Mouse (Mus musculus): ENCODE measurements around the gene Csrnp1. TPM values are rescaled to one million over a fixed set of nuclear protein-coding genes. Genes with fewer than 3 reads are reported as not detected.

The Csrnp1 gene
- 3.3 and 4.2 TPM in 2 replicates for polyA plus RNA-seq (2016; fragmentation: Nextera tagmentation; extraction: Ambion mirVana)

GRCm38 (mm10) chr9:119984536-119985011 lies at the start of gene Csrnp1:
Csrnp1 (minus strand) TSS chr9:119984658.
- peak; percentile 39 for DNase-seq (ENCODE audit: extremely low spot score, low spot score)
- Histone ChIP-seq H3K4me1 (peaks cover 56% of the 10 kb centered on the region), H3K27me3 (ENCODE audit: poor library complexity, severe bottlenecking) (peaks cover 20% of the 10 kb centered on the region; the same call in 1 of the 2 replicates), H3K4me3 (peak within 1 kb of the TSS; percentile 74), H3K36me3 (replicated peaks) (no peaks in the 10 kb centered on the region), H3K27ac (peak within 1 kb of the TSS; percentile 86), H3K9me3 (no peaks in the 10 kb centered on the region)
- 5% methylated on average over 14 of the region's 14 CpGs for WGBS

- DNase-seq (ENCODE audit: extremely low spot score, low spot score) = no peak
- Histone ChIP-seq H3K4me1 (no peaks in the 10 kb centered on the region), H3K4me3 (no peak overlapping the region), H3K36me3 (replicated peaks) (no peaks in the 10 kb centered on the region), H3K9me3 (no peaks in the 10 kb centered on the region), H3K27ac (no peak overlapping the region), H3K27me3 (ENCODE audit: poor library complexity, severe bottlenecking) (no peaks in the 10 kb centered on the region)
- WGBS = 92% methylated on average over 6 of the region's 6 CpGs
These were observed 48.3 kb upstream of the Csrnp1 start for GRCm38 (mm10) chr9:120032710-120033109.

DNA sequence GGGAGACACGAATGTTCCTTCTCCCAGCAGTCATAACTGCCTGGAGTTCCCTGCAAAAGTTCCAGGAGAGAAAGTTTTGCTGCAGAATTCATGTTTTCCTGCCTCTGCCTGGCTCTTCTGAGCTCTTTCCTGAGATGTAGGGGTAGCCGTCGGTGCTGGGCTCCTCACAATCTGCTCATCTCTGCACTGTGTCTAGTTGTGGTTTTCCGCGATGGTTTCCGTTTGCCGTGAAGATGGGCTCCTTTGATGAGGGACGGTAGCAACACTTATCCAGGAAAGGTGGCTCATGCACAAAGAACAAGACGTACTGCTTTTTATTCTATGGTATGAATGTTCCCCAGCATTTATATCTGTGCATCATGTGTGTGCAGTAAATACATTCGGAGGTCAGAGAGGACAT lies 46.0 kb upstream of the Csrnp1 start:
- Histone ChIP-seq H3K36me3 (replicated peaks) (no peaks in the 10 kb centered on the region), H3K4me3 (no peak overlapping the region), H3K9me3 (no peaks in the 10 kb centered on the region), H3K27me3 (ENCODE audit: poor library complexity, severe bottlenecking) (no peaks in the 10 kb centered on the region), H3K27ac (no peak overlapping the region), H3K4me1 (no peaks in the 10 kb centered on the region)
- 89% methylated on average over 10 of the region's 10 CpGs for WGBS
- DNase-seq (ENCODE audit: extremely low spot score, low spot score) = no peak

DNA sequence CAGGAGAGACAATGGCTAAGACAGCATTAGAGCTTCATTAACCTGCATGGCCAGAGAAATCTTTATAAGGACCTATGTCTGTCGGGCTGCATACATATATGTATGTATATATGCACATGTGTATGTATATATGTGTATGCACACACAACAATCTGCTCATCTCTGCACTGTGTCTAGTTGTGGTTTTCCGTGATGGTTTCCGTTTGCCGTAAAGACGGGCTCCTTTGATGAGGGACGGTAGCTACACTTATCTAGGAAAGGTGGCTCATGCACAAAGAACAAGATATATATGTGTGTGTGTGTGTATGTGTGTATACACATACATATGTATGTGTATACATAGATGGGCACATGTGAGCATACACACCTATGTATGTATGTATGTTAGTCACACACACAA lies 45.4 kb upstream of the Csrnp1 start:
- Histone ChIP-seq H3K27me3 (ENCODE audit: poor library complexity, severe bottlenecking) (no peaks in the 10 kb centered on the region), H3K4me3 (no peak overlapping the region), H3K4me1 (no peaks in the 10 kb centered on the region), H3K27ac (no peak overlapping the region), H3K36me3 (replicated peaks) (no peaks in the 10 kb centered on the region), H3K9me3 (no peaks in the 10 kb centered on the region)
- WGBS = 93% methylated on average over 6 of the region's 6 CpGs
- no peak for DNase-seq (ENCODE audit: extremely low spot score, low spot score)

GRCm38 (mm10) chr9:120027401-120028151 lies 43.1 kb upstream of the Csrnp1 start:
- no peaks in the 10 kb centered on the region for H3K27me3 ChIP-seq (ENCODE audit: poor library complexity, severe bottlenecking)
- no peak overlapping the region for H3K4me3 ChIP-seq
- no peaks in the 10 kb centered on the region for H3K36me3 ChIP-seq (replicated peaks)
- WGBS = 34% methylated on average over 14 of the region's 14 CpGs
- H3K4me1 ChIP-seq = no peaks in the 10 kb centered on the region
- H3K9me3 ChIP-seq = no peaks in the 10 kb centered on the region
- peak; percentile 54 for DNase-seq (ENCODE audit: extremely low spot score, low spot score)
- peak overlapping the region; percentile 48; the same call in 1 of the 2 replicates for H3K27ac ChIP-seq

DNA sequence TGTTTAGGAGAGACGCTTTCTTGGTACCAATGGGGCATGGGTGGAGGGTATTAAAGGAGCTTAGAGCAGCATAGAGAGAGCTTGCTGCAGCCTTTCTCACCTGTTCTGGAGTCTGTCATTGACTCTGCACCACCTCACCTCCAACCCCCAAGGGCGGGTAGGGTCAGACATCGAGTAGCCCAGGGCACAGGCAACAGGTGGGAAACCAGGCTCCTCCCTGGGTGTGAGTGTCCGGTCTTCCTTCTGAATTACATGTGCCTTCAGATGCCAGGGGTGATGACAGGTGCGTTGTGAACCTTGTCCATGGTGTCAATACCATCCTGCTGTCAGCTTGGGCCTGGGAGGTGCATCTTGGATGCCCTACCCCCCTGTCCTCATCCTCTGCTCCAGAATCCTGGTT lies 40.2 kb upstream of the Csrnp1 start:
- no peaks in the 10 kb centered on the region for H3K27me3 ChIP-seq (ENCODE audit: poor library complexity, severe bottlenecking)
- no peaks in the 10 kb centered on the region for H3K9me3 ChIP-seq
- H3K27ac ChIP-seq = no peak overlapping the region
- DNase-seq (ENCODE audit: extremely low spot score, low spot score) = no peak
- WGBS = 86% methylated on average over 5 of the region's 5 CpGs
- peaks cover 22% of the 10 kb centered on the region for H3K4me1 ChIP-seq
- H3K4me3 ChIP-seq = no peak overlapping the region
- H3K36me3 ChIP-seq (replicated peaks) = no peaks in the 10 kb centered on the region

GRCm38 (mm10) chr9:120024171-120024570 lies 39.7 kb upstream of the Csrnp1 start:
- H3K27me3 ChIP-seq (ENCODE audit: poor library complexity, severe bottlenecking) = no peaks in the 10 kb centered on the region
- no peaks in the 10 kb centered on the region for H3K9me3 ChIP-seq
- no peaks in the 10 kb centered on the region for H3K36me3 ChIP-seq (replicated peaks)
- no peak overlapping the region for H3K4me3 ChIP-seq
- no peak for DNase-seq (ENCODE audit: extremely low spot score, low spot score)
- 85% methylated on average over 10 of the region's 10 CpGs for WGBS
- no peak overlapping the region for H3K27ac ChIP-seq
- peaks cover 22% of the 10 kb centered on the region for H3K4me1 ChIP-seq

DNA sequence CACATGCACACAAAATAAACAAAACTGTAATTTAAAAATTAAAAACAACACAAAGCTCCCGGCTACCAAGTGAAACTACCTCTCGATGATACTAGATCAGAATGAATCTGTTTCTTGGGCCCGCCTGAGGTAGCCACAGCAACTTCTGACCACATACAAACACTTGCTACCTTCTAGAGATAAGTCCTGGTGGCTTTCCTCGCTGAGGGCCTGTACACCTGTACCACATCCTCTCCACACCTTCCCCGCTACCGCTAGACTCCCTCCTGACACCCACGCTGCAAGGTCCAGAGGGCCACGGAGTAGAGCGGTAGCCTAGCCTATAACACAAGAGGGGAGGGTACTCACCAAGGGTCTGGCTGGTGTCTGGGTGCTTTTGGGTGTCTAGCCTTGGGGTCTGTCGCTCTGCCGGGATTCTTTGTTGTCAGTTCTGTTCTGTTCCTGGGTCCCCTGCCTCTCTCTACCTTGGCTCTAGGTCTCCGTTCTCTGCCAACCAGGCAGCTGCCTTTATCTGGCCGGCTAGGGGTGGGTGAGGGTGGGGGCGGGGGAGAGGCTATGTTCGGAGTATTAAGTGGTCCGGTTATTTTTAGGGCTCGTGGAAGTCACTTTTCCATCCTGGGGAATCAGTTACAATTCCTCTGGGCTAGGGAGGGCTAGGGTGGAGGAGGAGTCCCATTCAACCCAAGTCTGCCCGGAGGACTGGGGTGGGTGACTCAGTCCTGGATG lies 38.8 kb upstream of the Csrnp1 start, which contains the start of gene Xirp1:
Xirp1 (minus strand) TSS at position 513 of the 726 bp plus-strand sequence.
- Histone ChIP-seq H3K4me3 (no peak within 1 kb of the TSS), H3K36me3 (replicated peaks) (no peaks in the 10 kb centered on the region), H3K4me1 (peaks cover 22% of the 10 kb centered on the region), H3K27ac (no peak within 1 kb of the TSS), H3K9me3 (no peaks in the 10 kb centered on the region), H3K27me3 (ENCODE audit: poor library complexity, severe bottlenecking) (no peaks in the 10 kb centered on the region)
- WGBS = 87% methylated on average over 18 of the region's 18 CpGs
- DNase-seq (ENCODE audit: extremely low spot score, low spot score) = no peak

DNA sequence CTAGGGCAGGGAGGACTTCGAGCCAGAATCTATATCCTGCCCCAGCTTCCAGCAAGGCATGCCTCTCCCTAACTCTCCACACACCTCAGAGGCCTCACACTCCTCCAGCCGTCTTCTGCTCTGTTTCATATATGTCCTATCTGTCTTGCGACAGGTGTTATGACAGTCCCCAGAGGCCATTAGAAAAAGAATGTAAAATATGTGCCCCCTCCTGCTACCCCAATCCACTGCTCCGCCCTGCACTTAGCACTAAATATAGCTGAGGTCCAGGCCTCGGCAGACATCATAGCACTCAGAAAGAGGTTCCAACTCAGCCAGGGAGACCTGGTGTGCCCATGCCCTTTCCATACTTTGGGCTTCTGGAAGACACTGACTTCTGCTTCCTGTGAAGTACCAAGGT lies 36.7 kb upstream of the Csrnp1 start:
- H3K4me1 ChIP-seq = peaks cover 24% of the 10 kb centered on the region
- H3K9me3 ChIP-seq = no peaks in the 10 kb centered on the region
- no peaks in the 10 kb centered on the region for H3K36me3 ChIP-seq (replicated peaks)
- no peak overlapping the region for H3K4me3 ChIP-seq
- DNase-seq (ENCODE audit: extremely low spot score, low spot score) = no peak
- WGBS = 83% methylated on average over 5 of the region's 5 CpGs
- 0 out of 2 replicates have a peak overlapping the region, but pooled peaks have one; percentile 15 for H3K27ac ChIP-seq
- 0 out of 2 replicates have a peak, but pooled peaks cover 9% of the 10 kb centered on the region for H3K27me3 ChIP-seq (ENCODE audit: poor library complexity, severe bottlenecking)

DNA sequence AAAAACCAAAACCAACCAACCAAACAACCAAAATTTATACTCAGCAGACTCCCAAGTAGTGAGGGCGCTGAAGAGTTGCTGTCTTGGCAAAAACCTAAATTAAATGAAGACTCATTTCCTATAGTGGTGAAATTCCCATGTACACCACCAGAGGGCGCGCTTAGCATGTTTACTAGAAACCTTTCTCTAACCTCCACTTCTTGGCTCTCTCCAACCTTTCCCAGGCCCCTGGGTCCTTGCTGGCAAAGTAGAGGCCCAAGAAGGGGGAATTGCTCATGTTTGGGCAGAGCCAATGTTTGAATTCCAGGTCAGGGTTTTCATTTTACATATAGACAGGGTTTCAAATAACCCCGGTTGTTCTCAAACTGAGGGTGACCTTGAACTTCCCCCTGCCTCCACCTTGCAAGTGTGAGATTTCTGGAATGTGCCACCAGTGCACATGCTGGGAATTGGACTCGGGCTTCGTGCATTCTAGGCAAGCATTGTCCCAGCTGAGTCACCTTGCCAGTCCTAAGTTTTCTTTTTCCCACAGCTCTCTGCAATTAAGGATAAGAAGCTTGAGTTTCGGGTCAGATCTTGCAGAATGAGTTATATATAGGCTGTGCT lies 35.9 kb upstream of the Csrnp1 start:
- 0 out of 2 replicates have a peak overlapping the region, but pooled peaks have one; percentile 15 for H3K27ac ChIP-seq
- DNase-seq (ENCODE audit: extremely low spot score, low spot score) = peak; percentile 77
- H3K36me3 ChIP-seq (replicated peaks) = no peaks in the 10 kb centered on the region
- WGBS = 51% methylated on average over 7 of the region's 7 CpGs
- peaks cover 24% of the 10 kb centered on the region for H3K4me1 ChIP-seq
- H3K27me3 ChIP-seq (ENCODE audit: poor library complexity, severe bottlenecking) = 0 out of 2 replicates have a peak, but pooled peaks cover 9% of the 10 kb centered on the region
- no peak overlapping the region for H3K4me3 ChIP-seq
- H3K9me3 ChIP-seq = no peaks in the 10 kb centered on the region

DNA sequence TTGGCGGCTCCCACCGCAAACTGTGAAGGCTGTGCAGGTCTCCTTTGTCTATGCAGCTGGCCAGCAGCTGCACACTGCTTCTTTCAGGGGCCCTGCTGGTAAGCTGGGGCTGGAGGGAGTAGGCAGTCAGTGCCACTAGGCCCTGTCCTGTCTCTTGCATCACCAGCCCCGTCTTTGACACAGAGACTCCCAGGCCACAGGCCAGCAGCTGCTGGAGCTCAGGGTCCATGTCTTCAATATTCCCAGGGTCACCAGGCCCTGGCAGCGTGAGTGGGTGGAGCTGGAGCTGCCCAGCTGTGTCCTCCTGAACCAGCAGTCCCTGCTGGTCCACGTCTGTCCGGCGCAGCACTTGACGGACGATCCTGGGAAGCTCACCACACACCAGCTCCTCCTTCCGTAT lies 32.5 kb upstream of the Csrnp1 start:
- Histone ChIP-seq H3K36me3 (replicated peaks) (no peaks in the 10 kb centered on the region), H3K9me3 (no peaks in the 10 kb centered on the region), H3K4me3 (no peak overlapping the region), H3K27me3 (ENCODE audit: poor library complexity, severe bottlenecking) (peaks cover 22% of the 10 kb centered on the region), H3K4me1 (peaks cover 35% of the 10 kb centered on the region), H3K27ac (peak overlapping the region; percentile 63)
- DNase-seq (ENCODE audit: extremely low spot score, low spot score) = no peak
- WGBS = 83% methylated on average over 10 of the region's 10 CpGs

GRCm38 (mm10) chr9:120014828-120015227 lies 30.4 kb upstream of the Csrnp1 start:
- no peak for DNase-seq (ENCODE audit: extremely low spot score, low spot score)
- H3K9me3 ChIP-seq = no peaks in the 10 kb centered on the region
- no peaks in the 10 kb centered on the region for H3K36me3 ChIP-seq (replicated peaks)
- 71% methylated on average over 6 of the region's 6 CpGs for whole genome bisulfite sequencing
- peak overlapping the region; percentile 68; the same call in 1 of the 2 replicates for H3K27ac ChIP-seq
- H3K4me1 ChIP-seq = peaks cover 33% of the 10 kb centered on the region
- H3K4me3 ChIP-seq = no peak overlapping the region
- H3K27me3 ChIP-seq (ENCODE audit: poor library complexity, severe bottlenecking) = peaks cover 30% of the 10 kb centered on the region
